Mouse (Mus musculus) bone marrow, adult 2 months (tissue): ENCODE data around the gene Unkl.

ENCODE experiments used
- CTCF ChIP-seq: fragments of 200-500 bp; IDR thresholded peaks from 2 replicates; pipeline ENCODE4 v1.5.1; 2011; ENCODE audit warnings: low read length, control low read depth; ENCODE audit not compliant: control insufficient read depth, insufficient read depth
- POLR2A ChIP-seq: fragments of 200-500 bp; IDR thresholded peaks from 2 replicates; pipeline ENCODE4 v1.6.1; 2011; ENCODE audit warnings: low read depth, mild to moderate bottlenecking, control low read depth, low read length, borderline replicate concordance; ENCODE audit not compliant: control insufficient read depth

- TF ChIP-seq CTCF (no peak), POLR2A (no peak)
Observed at GRCm38 (mm10) chr17:25202401-25202800, 14.2 kb downstream of the Unkl start.
